Mouse (Mus musculus): ENCODE data around the gene Dmap1. TPM values are rescaled to one million over a fixed set of nuclear protein-coding genes. Genes with fewer than 3 reads are reported as not detected.
A peak's percentile ranks its signal among the peaks of the same experiment; 100 is the strongest.

Gene Dmap1
- total RNA-seq, 2 experiments from 2014 or later = 25.6 to 29.6 TPM

GRCm38 (mm10) chr4:117656961-117657360, 25.1 kb downstream of the Dmap1 start:
- no peak for DNase-seq

- DNase-seq = no peak
Measured at GRCm38 (mm10) chr4:117655500-117655863, 26.6 kb downstream of the Dmap1 start.

- DNase-seq = no peak
Measured at GRCm38 (mm10) chr4:117654703-117655499, 27.2 kb downstream of the Dmap1 start.

- no peak for DNase-seq
Measured at GRCm38 (mm10) chr4:117654016-117654702, 27.9 kb downstream of the Dmap1 start.

GRCm38 (mm10) chr4:117652727-117653126, 29.3 kb downstream of the Dmap1 start:
- no peak for DNase-seq

- peak; percentile 68 for DNase-seq
Measured at GRCm38 (mm10) chr4:117651626-117652101, 30.4 kb downstream of the Dmap1 start.

GRCm38 (mm10) chr4:117646926-117647755, 34.9 kb downstream of the Dmap1 start:
- no peak for DNase-seq

GRCm38 (mm10) chr4:117646496-117646895, 35.6 kb downstream of the Dmap1 start:
- DNase-seq = no peak

GRCm38 (mm10) chr4:117645859-117646258, 36.2 kb downstream of the Dmap1 start:
- no peak for DNase-seq

- no peak for DNase-seq
Measured at GRCm38 (mm10) chr4:117645031-117645435, 37.0 kb downstream of the Dmap1 start.

- no peak for DNase-seq
Measured at GRCm38 (mm10) chr4:117641804-117642203, 40.3 kb downstream of the Dmap1 start.

- DNase-seq = no peak
Measured at GRCm38 (mm10) chr4:117640925-117641703, 41.0 kb downstream of the Dmap1 start.

- no peak for DNase-seq
Measured at GRCm38 (mm10) chr4:117636891-117637613, 45.0 kb downstream of the Dmap1 start.

- DNase-seq = no peak
Measured at GRCm38 (mm10) chr4:117636152-117636551, 45.9 kb downstream of the Dmap1 start.

- no peak for DNase-seq
Measured at GRCm38 (mm10) chr4:117634642-117635041, 47.4 kb downstream of the Dmap1 start.

- DNase-seq = no peak
Measured at GRCm38 (mm10) chr4:117633527-117633926, 48.5 kb downstream of the Dmap1 start.

GRCm38 (mm10) chr4:117630053-117630670, 51.9 kb downstream of the Dmap1 start:
- no peak for DNase-seq

- DNase-seq = no peak
Measured at GRCm38 (mm10) chr4:117628464-117628863, 53.6 kb downstream of the Dmap1 start.
